In genomic region chr12:108363796-108364195, GRCm38 (mm10) we compare ENCODE assay signal across 9 mouse cellular contexts. TPM values are rescaled to one million over a fixed set of nuclear protein-coding genes. Genes with fewer than 3 reads are reported as not detected.
DNase-seq lines count a peak whose midpoint lies in the region; ATAC-seq and TF ChIP-seq lines count a peak whose summit lies in the region.
"Had no signal": no experiment of that assay in that cellular context is flagged by ENCODE, and none has a peak within 500 bp of the region (broad histone marks: within the 10 kb centered on the region; RNA-seq: fewer than 3 reads in every experiment).

No protein-coding gene starts in this region.

- WGBS in forebrain, embryonic 11.5 days: 4% methylated on average over 5 of the region's 5 CpGs
- WGBS in heart, embryonic 16.5 days: 3% methylated on average over 5 of the region's 5 CpGs
- WGBS in liver, embryonic 14.5 days (ENCODE audit: insufficient replicate concordance): 7% methylated on average over 5 of the region's 5 CpGs
- 4% methylated on average over 5 of the region's 5 CpGs for WGBS in olfactory bulb, adult 2 months

- no peak overlapping the region for H3K27ac ChIP-seq in forebrain, embryonic 11.5 days (ENCODE audit: low read depth, low read length)
- H3K27ac ChIP-seq in heart, embryonic 16.5 days (ENCODE audit: low read length): no peak overlapping the region
- H3K27ac ChIP-seq in liver, embryonic 14.5 days: no peak overlapping the region
- no peak overlapping the region for H3K27ac ChIP-seq in olfactory bulb, adult 2 months (ENCODE audit: insufficient read depth, low read depth, low read length)
- H3K27ac ChIP-seq: limb, embryonic 15.5 days had no signal

- no peaks in the 10 kb centered on the region for H3K27me3 ChIP-seq in forebrain, embryonic 11.5 days (ENCODE audit: control insufficient read depth, insufficient read depth, low read length)
- H3K27me3 ChIP-seq in heart, embryonic 16.5 days (ENCODE audit: control insufficient read depth, insufficient read depth, low read length): no peaks in the 10 kb centered on the region
- H3K27me3 ChIP-seq in liver, embryonic 14.5 days (ENCODE audit: control insufficient read depth, insufficient read depth, low read length): no peaks in the 10 kb centered on the region
- H3K27me3 ChIP-seq: limb, embryonic 15.5 days had no signal

- peak; percentile 78 for TF ChIP-seq CTCF in liver, embryonic 14.5 days (IDR thresholded peaks at IDR 0.05; ENCODE audit: low read depth)
- TF ChIP-seq CTCF in olfactory bulb, adult 2 months (IDR thresholded peaks at IDR 0.05; ENCODE audit: insufficient read depth, low read depth, low read length): peak; percentile 78

- no peaks in the 10 kb centered on the region for H3K9me3 ChIP-seq in forebrain, embryonic 11.5 days (ENCODE audit: control insufficient read depth, low read length)
- no peaks in the 10 kb centered on the region for H3K9me3 ChIP-seq in heart, embryonic 16.5 days (replicated peaks; ENCODE audit: control insufficient read depth, low read length)
- H3K9me3 ChIP-seq in liver, embryonic 14.5 days (ENCODE audit: control insufficient read depth, low read length): no peaks in the 10 kb centered on the region
- H3K9me3 ChIP-seq: limb, embryonic 15.5 days had no signal

- DNase-seq in ES-CJ7 (ENCODE audit: low read depth, low spot score): peak; percentile 78
- DNase-seq in c-Kit-positive CD71-positive TER-119-negative erythroid progenitor cells, embryonic 14.5 days (ENCODE audit: low read depth): peak; percentile 9
- DNase-seq in forebrain, embryonic 11.5 days (ENCODE audit: low spot score): peak; percentile 90
- peak; percentile 87 for DNase-seq in kidney, postnatal 14 days
- DNase-seq in liver, embryonic 14.5 days (ENCODE audit: low read depth in 3 of 3, low spot score in 3 of 3): no peak
- peak; percentile 72 to 90 for DNase-seq in urinary bladder, adult 18-20 months (ENCODE audit: low spot score in 2 of 2)

- no peak overlapping the region for H3K4me2 ChIP-seq in forebrain, embryonic 11.5 days (ENCODE audit: low read depth, low read length, severe bottlenecking)
- H3K4me2 ChIP-seq in heart, embryonic 16.5 days (ENCODE audit: low read depth, low read length): no peak overlapping the region
- H3K4me2 ChIP-seq in liver, embryonic 14.5 days (ENCODE audit: low read depth): no peak overlapping the region
- H3K4me2 ChIP-seq: limb, embryonic 15.5 days had no signal

- no peaks in the 10 kb centered on the region for H3K36me3 ChIP-seq in forebrain, embryonic 11.5 days (ENCODE audit: control insufficient read depth, insufficient read depth, low read length)
- H3K36me3 ChIP-seq in heart, embryonic 16.5 days (ENCODE audit: control insufficient read depth, insufficient read depth): no peaks in the 10 kb centered on the region
- no peaks in the 10 kb centered on the region for H3K36me3 ChIP-seq in liver, embryonic 14.5 days (replicated peaks; ENCODE audit: control insufficient read depth, insufficient read depth, low read depth)
- H3K36me3 ChIP-seq: limb, embryonic 15.5 days had no signal

- no peak overlapping the region for H3K4me3 ChIP-seq in forebrain, embryonic 11.5 days (ENCODE audit: low read depth, low read length)
- no peak overlapping the region for H3K4me3 ChIP-seq in heart, embryonic 16.5 days (ENCODE audit: low read length)
- no peak overlapping the region for H3K4me3 ChIP-seq in liver, embryonic 14.5 days (ENCODE audit: insufficient read depth in 1 of 2, low read depth in 2 of 2, low read length in 2 of 2)
- H3K4me3 ChIP-seq in olfactory bulb, adult 2 months (ENCODE audit: insufficient read depth, low read depth, low read length): no peak overlapping the region
- H3K4me3 ChIP-seq: limb, embryonic 15.5 days had no signal

- TF ChIP-seq POLR2A in olfactory bulb, adult 2 months (IDR thresholded peaks at IDR 0.05; ENCODE audit: insufficient read depth, low read depth, low read length): no peak

- peak; percentile 80 for ATAC-seq in forebrain, embryonic 11.5 days (replicated peaks; ENCODE audit: low FRiP score)
- ATAC-seq in heart, embryonic 16.5 days (replicated peaks; ENCODE audit: extremely low read depth, insufficient read depth, low FRiP score): peak; percentile 61
- ATAC-seq in liver, embryonic 14.5 days (ENCODE audit: insufficient read depth): no peak

- H3K9ac ChIP-seq in forebrain, embryonic 11.5 days (ENCODE audit: low read length): no peak overlapping the region
- no peak overlapping the region for H3K9ac ChIP-seq in heart, embryonic 16.5 days (ENCODE audit: low read length)
- no peak overlapping the region for H3K9ac ChIP-seq in liver, embryonic 14.5 days (replicated peaks)
- H3K9ac ChIP-seq: limb, embryonic 15.5 days had no signal

- H3K4me1 ChIP-seq in forebrain, embryonic 11.5 days (replicated peaks; ENCODE audit: control insufficient read depth, insufficient read depth, low read length): peaks cover 5% of the 10 kb centered on the region; the same call in 1 of the 2 replicates
- H3K4me1 ChIP-seq in heart, embryonic 16.5 days (ENCODE audit: control insufficient read depth, insufficient read depth, low read length): peaks cover 17% of the 10 kb centered on the region
- no peaks in the 10 kb centered on the region for H3K4me1 ChIP-seq in liver, embryonic 14.5 days (replicated peaks; ENCODE audit: control insufficient read depth in 2 of 2, insufficient read depth in 2 of 2, low read length in 1 of 2)
- peaks cover 3% of the 10 kb centered on the region for H3K4me1 ChIP-seq in olfactory bulb, adult 2 months (ENCODE audit: control insufficient read depth, insufficient read depth, low read length)

- TF ChIP-seq EP300 in liver, embryonic 14.5 days (IDR thresholded peaks at IDR 0.05; ENCODE audit: low read depth): no peak

RNA-seq across cellular contexts. Expression of gene Eml1, which starts 7.0 kb away (rescaled TPM):
- polyA plus RNA-seq in forebrain, embryonic 11.5 days (2014; fragmentation: Nextera tagmentation; extraction: Ambion mirVana): 90.3 and 92.5 TPM in 2 replicates
- polyA plus RNA-seq in heart, embryonic 16.5 days (2015; fragmentation: Nextera tagmentation; extraction: Ambion mirVana): 84.9 and 87.0 TPM in 2 replicates
- 1.8 and 2.5 TPM in 2 replicates for polyA plus RNA-seq in liver, embryonic 14.5 days (2012; rRNA removed)
- 3.3 and 4.1 TPM in 2 replicates for polyA plus RNA-seq in liver, embryonic 14.5 days (2014; fragmentation: Nextera tagmentation; extraction: Ambion mirVana)
- polyA plus RNA-seq in olfactory bulb, adult 2 months (2012; ENCODE audit: insufficient read depth, insufficient read length, low replicate concordance, missing spikeins): not detected in 2 replicates

RNA-seq across cellular contexts. Expression of gene Cyp46a1, which starts 29.6 kb away (rescaled TPM):
- 16.3 and 18.4 TPM in 2 replicates for polyA plus RNA-seq in forebrain, embryonic 11.5 days (2014; fragmentation: Nextera tagmentation; extraction: Ambion mirVana)
- polyA plus RNA-seq in heart, embryonic 16.5 days (2015; fragmentation: Nextera tagmentation; extraction: Ambion mirVana): 4.9 TPM in 2 replicates
- 0.48 and 0.52 TPM in 2 replicates for polyA plus RNA-seq in liver, embryonic 14.5 days (2012; rRNA removed)
- polyA plus RNA-seq in liver, embryonic 14.5 days (2014; fragmentation: Nextera tagmentation; extraction: Ambion mirVana): 0.11 and 0.13 TPM in 2 replicates
- not detected in 2 replicates for polyA plus RNA-seq in olfactory bulb, adult 2 months (2012; ENCODE audit: insufficient read depth, insufficient read length, low replicate concordance, missing spikeins)

RNA-seq across cellular contexts. Expression of gene Hhipl1, which starts 57.7 kb away (rescaled TPM):
- polyA plus RNA-seq in forebrain, embryonic 11.5 days (2014; fragmentation: Nextera tagmentation; extraction: Ambion mirVana): 2.5 and 3.0 TPM in 2 replicates
- 0.84 and 0.95 TPM in 2 replicates for polyA plus RNA-seq in heart, embryonic 16.5 days (2015; fragmentation: Nextera tagmentation; extraction: Ambion mirVana)
- 0.02 and 0.03 TPM in 2 replicates for polyA plus RNA-seq in liver, embryonic 14.5 days (2012; rRNA removed)
- not detected in 2 replicates for polyA plus RNA-seq in liver, embryonic 14.5 days (2014; fragmentation: Nextera tagmentation; extraction: Ambion mirVana)
- not detected in 2 replicates for polyA plus RNA-seq in olfactory bulb, adult 2 months (2012; ENCODE audit: insufficient read depth, insufficient read length, low replicate concordance, missing spikeins)

Comparison
In these comparisons a context has a peak if more than half of its experiments do, and no peak if none do; other contexts are left out.
1. DNase-seq: peak in ES-CJ7 (single experiment), c-Kit-positive CD71-positive TER-119-negative erythroid progenitor cells, embryonic 14.5 days (single experiment), forebrain, embryonic 11.5 days (single experiment), kidney, postnatal 14 days (single experiment) and urinary bladder, adult 18-20 months (2 of 2); none in liver, embryonic 14.5 days (0 of 3).